Mouse (Mus musculus) ES-E14 (cell line): ENCODE measurements around the gene Lbhd1. TPM values are rescaled to one million over a fixed set of nuclear protein-coding genes. Genes with fewer than 3 reads are reported as not detected.
A peak's percentile ranks its signal among the peaks of the same experiment; 100 is the strongest.

Experiments used
- DNase-seq: peaks from one replicate; pipeline ENCODE4 v3.0.0-alpha.2; 2013; ENCODE audit warnings: low read depth, low spot score
- H3K27ac ChIP-seq: 2 replicates; pipeline ENCODE4 v1.5.1; 2012; ENCODE audit warnings: low read depth, mild to moderate bottlenecking, low read length, moderate library complexity, mixed read lengths; ENCODE audit not compliant: poor library complexity, insufficient read depth, severe bottlenecking
- H3K36me3 ChIP-seq: 2 replicates; pipeline ENCODE4 v1.6.1; 2012; ENCODE audit warnings: mild to moderate bottlenecking, low read length, moderate library complexity, mixed read lengths; ENCODE audit not compliant: control insufficient read depth, poor library complexity, insufficient read depth, severe bottlenecking
- H3K4me1 ChIP-seq, 2 experiments: fragments of 150-350 bp in 1 of 2; sonication (generic) in 1 of 2; 2 replicates each; pipeline ENCODE4 v1.6.1; 2012; ENCODE audit warnings: low read length in 2 of 2, mild to moderate bottlenecking in 1 of 2, mixed read lengths in 1 of 2; ENCODE audit not compliant: control insufficient read depth in 2 of 2, insufficient read depth in 2 of 2, poor library complexity in 1 of 2
- H3K4me3 ChIP-seq, 2 experiments: fragments of 150-350 bp in 1 of 2; sonication (generic) in 1 of 2; 2 replicates each; pipeline ENCODE4 v1.5.1; 2012; ENCODE audit warnings: low read length in 2 of 2, low read depth in 1 of 2, mild to moderate bottlenecking in 1 of 2, mixed read lengths in 1 of 2; ENCODE audit not compliant: insufficient read depth in 1 of 2, poor library complexity in 1 of 2, severe bottlenecking in 1 of 2
- H3K9ac ChIP-seq: 2 replicates; pipeline ENCODE4 v1.6.1; 2012; ENCODE audit warnings: low read depth, mild to moderate bottlenecking, low read length, mixed read lengths; ENCODE audit not compliant: poor library complexity, insufficient read depth, severe bottlenecking
- H3K9me3 ChIP-seq: fragments of 150-350 bp; sonication (generic); 2 replicates; pipeline ENCODE4 v1.6.1; 2012; ENCODE audit warnings: low read depth, mild to moderate bottlenecking, low read length; ENCODE audit not compliant: control insufficient read depth, insufficient read depth
- CHD2 ChIP-seq: IDR thresholded peaks from 2 replicates; pipeline ENCODE4 v1.6.1; 2014; ENCODE audit warnings: mild to moderate bottlenecking, low read depth, low read length, inconsistent platforms
- HCFC1 ChIP-seq: IDR thresholded peaks from 2 replicates; pipeline ENCODE4 v1.6.1; 2012; ENCODE audit warnings: low read length, inconsistent platforms, borderline replicate concordance; ENCODE audit not compliant: insufficient read depth
- MAFK ChIP-seq: IDR thresholded peaks from 2 replicates; pipeline ENCODE4 v1.6.1; 2014; ENCODE audit warnings: mild to moderate bottlenecking, low read depth, low read length, inconsistent platforms; ENCODE audit not compliant: insufficient read depth
- ZC3H11A ChIP-seq: IDR thresholded peaks from 2 replicates; pipeline ENCODE4 v1.6.1; 2012; ENCODE audit warnings: low read depth, mild to moderate bottlenecking, inconsistent platforms, low read length, borderline replicate concordance
- ZNF384 ChIP-seq: IDR thresholded peaks from 2 replicates; pipeline ENCODE4 v1.6.1; 2012; ENCODE audit warnings: low read depth, low read length, inconsistent platforms
- in situ Hi-C, 2 experiments: fragments of 600-800 bp; cut with MboI; formaldehyde crosslinking; loops; one replicate each; pipeline ENCODE4 v1.15.1; 2025; ENCODE audit warnings: low sequenced_read_pairs in 2 of 2, inconsistent platforms in 1 of 2; ENCODE audit not compliant: unreplicated experiment in 2 of 2
- total RNA-seq: library from RNA; depleted of rRNA; stranded (reverse); fragments of 300-350 nt; gene quantifications from 2 replicates; pipeline ENCODE4 v1.2.3, GENCODE M21; 2012

Gene Lbhd1
- total RNA-seq, 1 experiment: 14.3 TPM

DNA sequence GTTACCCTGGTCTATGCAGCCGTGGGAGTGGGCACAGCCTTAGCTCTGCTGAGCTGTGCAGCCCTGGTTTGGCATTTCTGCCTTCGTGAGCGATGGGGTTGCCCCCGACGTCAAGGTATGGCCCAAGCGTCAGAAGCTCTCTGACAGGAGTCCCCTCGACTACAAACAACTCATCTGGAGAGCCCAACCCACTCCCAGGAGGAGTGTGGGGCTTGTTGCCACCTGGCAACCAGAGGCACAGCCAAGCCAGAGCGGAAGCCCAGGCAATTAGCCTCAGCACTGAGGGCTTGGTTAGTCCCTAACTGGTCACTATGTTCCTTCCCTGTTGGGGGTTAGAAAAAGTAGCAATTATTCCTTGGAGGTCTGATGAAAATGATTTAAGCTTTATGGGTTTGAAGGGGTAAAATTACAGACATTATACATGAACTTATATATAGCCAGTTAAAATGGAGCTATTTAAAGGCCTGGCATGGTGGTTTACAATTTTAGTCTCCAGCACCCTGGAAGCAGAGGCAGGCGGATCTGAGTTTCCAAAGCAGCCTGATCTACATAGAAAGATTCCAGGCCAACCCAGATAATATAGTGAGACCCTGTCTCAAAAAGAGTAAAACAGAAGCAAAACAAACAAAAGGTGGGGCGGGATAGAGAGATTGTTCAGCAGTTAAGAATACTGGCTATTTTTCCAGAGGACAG lies 31.1 kb upstream of the Lbhd1 start:
- in situ Hi-C loops: loop anchor here (10.0 to 25.0 kb wide), 2 partner anchors 235 to 242 kb away; partner anchors contain the start of gene Scgb1a1 (in 1 of the 2)
- no peak for DNase-seq
- peak overlapping the region; percentile 29 to 40; a peak in 2 of 4 replicates for H3K4me3 ChIP-seq
- no peak overlapping the region for H3K9ac ChIP-seq
- H3K27ac ChIP-seq: no peak overlapping the region
- H3K36me3 ChIP-seq: 0 out of 2 replicates have a peak, but pooled peaks cover 3% of the 10 kb centered on the region
- peaks cover 5 to 16% of the 10 kb centered on the region in 2 experiments; a peak in 2 of 4 replicates for H3K4me1 ChIP-seq
- TF ChIP-seq MAFK: no peak
- TF ChIP-seq CHD2: no peak
- TF ChIP-seq ZNF384: no peak
- no peaks in the 10 kb centered on the region for H3K9me3 ChIP-seq

GRCm38 (mm10) chr19:8853117-8853516 lies 30.4 kb upstream of the Lbhd1 start:
- H3K4me3 ChIP-seq: no peak overlapping the region
- peaks cover 5 to 9% of the 10 kb centered on the region in 2 experiments; a peak in 2 of 4 replicates for H3K4me1 ChIP-seq
- in situ Hi-C loops: loop anchor here (10.0 to 25.0 kb wide), 2 partner anchors 234 to 242 kb away; partner anchors contain the start of gene Scgb1a1 (in 1 of the 2)
- no peaks in the 10 kb centered on the region for H3K9me3 ChIP-seq
- H3K36me3 ChIP-seq: no peaks in the 10 kb centered on the region
- H3K27ac ChIP-seq: no peak overlapping the region
- no peak for DNase-seq
- no peak for TF ChIP-seq ZNF384
- H3K9ac ChIP-seq: no peak overlapping the region

GRCm38 (mm10) chr19:8857689-8858088 lies 25.8 kb upstream of the Lbhd1 start:
- in situ Hi-C loops: loop anchor here (10.0 to 25.0 kb wide), 2 partner anchors 230 to 237 kb away; partner anchors contain the start of gene Scgb1a1 (in 1 of the 2)
- Histone ChIP-seq H3K9me3 (no peaks in the 10 kb centered on the region), H3K4me3 (no peak overlapping the region), H3K4me1 (no peaks in the 10 kb centered on the region), H3K36me3 (no peaks in the 10 kb centered on the region), H3K9ac (no peak overlapping the region), H3K27ac (no peak overlapping the region)
- DNase-seq: no peak
- TF ChIP-seq ZNF384 (no peak), MAFK (peak; percentile 97), ZC3H11A (peak; percentile 71)

GRCm38 (mm10) chr19:8859018-8859417 lies 24.5 kb upstream of the Lbhd1 start:
- in situ Hi-C loops: loop anchor here (10.0 to 25.0 kb wide), 2 partner anchors 228 to 236 kb away; partner anchors contain the start of gene Scgb1a1 (in 1 of the 2)
- Histone ChIP-seq H3K27ac (no peak overlapping the region), H3K4me1 (no peaks in the 10 kb centered on the region), H3K9me3 (no peaks in the 10 kb centered on the region), H3K4me3 (no peak overlapping the region), H3K9ac (no peak overlapping the region), H3K36me3 (no peaks in the 10 kb centered on the region)
- no peak for DNase-seq
- no peak for TF ChIP-seq HCFC1
- no peak for TF ChIP-seq ZC3H11A
- TF ChIP-seq ZNF384: no peak
- TF ChIP-seq CHD2: no peak
- TF ChIP-seq MAFK: no peak

GRCm38 (mm10) chr19:8864265-8864664 lies 19.3 kb upstream of the Lbhd1 start:
- Histone ChIP-seq H3K36me3 (no peaks in the 10 kb centered on the region), H3K9ac (no peak overlapping the region), H3K4me1 (no peaks in the 10 kb centered on the region), H3K4me3 (no peak overlapping the region), H3K9me3 (no peaks in the 10 kb centered on the region), H3K27ac (no peak overlapping the region)
- no peak for DNase-seq
- TF ChIP-seq CHD2 (no peak), ZNF384 (no peak), ZC3H11A (no peak), HCFC1 (no peak), MAFK (no peak)
- in situ Hi-C loops: loop anchor here in 1 of 2 experiments (25.0 kb wide), 1 partner anchor 223 kb away; the partner anchor contains the start of gene Scgb1a1
